Mouse (Mus musculus): ENCODE measurements around the gene Gm17606. TPM values are rescaled to one million over a fixed set of nuclear protein-coding genes. Genes with fewer than 3 reads are reported as not detected.
"Not testable (repeated sequence)": the region's sequence is repeated elsewhere in the genome, so short reads cannot be mapped to it uniquely, and the experiment has no call there.

Gm17606 gene
- polyA plus RNA-seq (2017; shearing (Covaris generic)): not detected

GRCm38 (mm10) chr14:54640946-54641304, at the start of gene Gm17606:
Gm17606 (plus strand) TSS chr14:54640952.
- ATAC-seq: no peak

GRCm38 (mm10) chr14:54591056-54591455, 49.7 kb upstream of the Gm17606 start:
- no peak for ATAC-seq

GRCm38 (mm10) chr14:54592319-54592934, 48.3 kb upstream of the Gm17606 start:
- no peak for ATAC-seq

GRCm38 (mm10) chr14:54594055-54594454, 46.7 kb upstream of the Gm17606 start:
- no peak for ATAC-seq

GRCm38 (mm10) chr14:54594631-54595414, 45.9 kb upstream of the Gm17606 start:
- ATAC-seq: no peak

GRCm38 (mm10) chr14:54597084-54597483, 43.7 kb upstream of the Gm17606 start:
- no peak for ATAC-seq

GRCm38 (mm10) chr14:54601601-54602000, 39.2 kb upstream of the Gm17606 start:
- no peak for ATAC-seq

- no peak for ATAC-seq
Observed at GRCm38 (mm10) chr14:54602613-54603012, 38.1 kb upstream of the Gm17606 start.

- ATAC-seq: peak; percentile 100
Observed at GRCm38 (mm10) chr14:54603038-54603654, 37.6 kb upstream of the Gm17606 start.

- ATAC-seq: no peak
Observed at GRCm38 (mm10) chr14:54603686-54604085, 37.1 kb upstream of the Gm17606 start.

GRCm38 (mm10) chr14:54605752-54606321, 34.9 kb upstream of the Gm17606 start, which contains the start of gene 4931414P19Rik:
4931414P19Rik (minus strand) TSS chr14:54605993.
- ATAC-seq: no peak

GRCm38 (mm10) chr14:54607226-54607625, 33.5 kb upstream of the Gm17606 start:
- ATAC-seq: no peak

- ATAC-seq: no peak
Observed at GRCm38 (mm10) chr14:54609245-54609644, 31.5 kb upstream of the Gm17606 start.

GRCm38 (mm10) chr14:54609962-54610361, 30.8 kb upstream of the Gm17606 start:
- ATAC-seq: peak; percentile 60

- no peak for ATAC-seq
Observed at GRCm38 (mm10) chr14:54610648-54611047, 30.1 kb upstream of the Gm17606 start.

- ATAC-seq: not testable (repeated sequence)
Observed at GRCm38 (mm10) chr14:54614130-54614529, 26.6 kb upstream of the Gm17606 start.

- ATAC-seq: no peak
Observed at GRCm38 (mm10) chr14:54616226-54616825, 24.4 kb upstream of the Gm17606 start.

- ATAC-seq: peak; percentile 48
Observed at GRCm38 (mm10) chr14:54617152-54617896, 23.4 kb upstream of the Gm17606 start.

- peak; percentile 98 for ATAC-seq
Observed at GRCm38 (mm10) chr14:54617897-54618365, 22.8 kb upstream of the Gm17606 start, which contains the start of gene Psmb5. Psmb5 (minus strand) TSS chr14:54618022.

GRCm38 (mm10) chr14:54621133-54621532, 19.6 kb upstream of the Gm17606 start, which contains the start of gene Psmb11:
Psmb11 (plus strand) TSS chr14:54621433.
- no peak for ATAC-seq

- no peak for ATAC-seq
Observed at GRCm38 (mm10) chr14:54623334-54623733, 17.4 kb upstream of the Gm17606 start.

- no peak for ATAC-seq
Observed at GRCm38 (mm10) chr14:54624976-54625375, 15.8 kb upstream of the Gm17606 start.

All from activated CD4-positive, CD25-positive, alpha-beta regulatory T cell, adult 4 months (primary cell).